Mouse (Mus musculus) heart, embryonic 15.5 days (tissue): ENCODE data around the gene E030030I06Rik. TPM values are rescaled to one million over a fixed set of nuclear protein-coding genes. Genes with fewer than 3 reads are reported as not detected.
"Not testable (repeated sequence)": the region's sequence is repeated elsewhere in the genome, so short reads cannot be mapped to it uniquely, and the experiment has no call there.

Experiments used
- ATAC-seq: fragments of 200-750 bp; cut with Nextera tagmentation; replicated peaks from 2 replicates; pipeline ENCODE4 v1.8.0; 2017; ENCODE audit warnings: low read depth, moderate TSS enrichment; ENCODE audit not compliant: insufficient number of reproducible peaks, insufficient read depth, low FRiP score
- H3K27ac ChIP-seq: fragments of 300-500 bp; sonication (generic); 2 replicates; pipeline ENCODE4 v1.5.1; 2015; ENCODE audit warnings: mild to moderate bottlenecking, inconsistent platforms
- H3K27me3 ChIP-seq: fragments of 300-500 bp; sonication (generic); 2 replicates; pipeline ENCODE4 v1.6.1; 2015; ENCODE audit warnings: inconsistent platforms
- H3K36me3 ChIP-seq: fragments of 300-500 bp; sonication (generic); 2 replicates; pipeline ENCODE4 v1.6.1; 2015; ENCODE audit warnings: mild to moderate bottlenecking, inconsistent platforms
- H3K4me1 ChIP-seq: fragments of 300-500 bp; sonication (generic); replicated peaks from 2 replicates; pipeline ENCODE4 v1.6.1; 2015; ENCODE audit warnings: inconsistent platforms
- H3K4me2 ChIP-seq: fragments of 300-500 bp; sonication (generic); 2 replicates; pipeline ENCODE4 v1.6.1; 2015; ENCODE audit warnings: inconsistent platforms, mild to moderate bottlenecking, moderate library complexity
- H3K4me3 ChIP-seq: fragments of 300-500 bp; sonication (generic); 2 replicates; pipeline ENCODE4 v1.5.1; 2015; ENCODE audit warnings: mild to moderate bottlenecking, inconsistent platforms
- H3K9ac ChIP-seq: fragments of 300-500 bp; sonication (generic); 2 replicates; pipeline ENCODE4 v1.6.1; 2015; ENCODE audit warnings: mild to moderate bottlenecking, inconsistent platforms
- H3K9me3 ChIP-seq: fragments of 300-500 bp; sonication (generic); replicated peaks from 2 replicates; pipeline ENCODE4 v1.6.1; 2016; ENCODE audit warnings: inconsistent platforms
- WGBS: fragments of 180-500 bp; shearing (Covaris S2); methylation state at CpG from one replicate; pipeline ENCODE4 v1.1.7; 2015; ENCODE audit warnings: mixed read lengths; 5-methylcytosine and 5-hydroxymethylcytosine counted together
- polyA plus RNA-seq: library from polyadenylated mRNA; unstranded; fragments of >200 nt; fragmentation: Nextera tagmentation; extraction: Ambion mirVana; gene quantifications from 2 replicates; pipeline ENCODE4 v1.2.1, GENCODE M21; 2015

Gene E030030I06Rik
- polyA plus RNA-seq, result 10.1 and 11.0 TPM in 2 replicates

DNA sequence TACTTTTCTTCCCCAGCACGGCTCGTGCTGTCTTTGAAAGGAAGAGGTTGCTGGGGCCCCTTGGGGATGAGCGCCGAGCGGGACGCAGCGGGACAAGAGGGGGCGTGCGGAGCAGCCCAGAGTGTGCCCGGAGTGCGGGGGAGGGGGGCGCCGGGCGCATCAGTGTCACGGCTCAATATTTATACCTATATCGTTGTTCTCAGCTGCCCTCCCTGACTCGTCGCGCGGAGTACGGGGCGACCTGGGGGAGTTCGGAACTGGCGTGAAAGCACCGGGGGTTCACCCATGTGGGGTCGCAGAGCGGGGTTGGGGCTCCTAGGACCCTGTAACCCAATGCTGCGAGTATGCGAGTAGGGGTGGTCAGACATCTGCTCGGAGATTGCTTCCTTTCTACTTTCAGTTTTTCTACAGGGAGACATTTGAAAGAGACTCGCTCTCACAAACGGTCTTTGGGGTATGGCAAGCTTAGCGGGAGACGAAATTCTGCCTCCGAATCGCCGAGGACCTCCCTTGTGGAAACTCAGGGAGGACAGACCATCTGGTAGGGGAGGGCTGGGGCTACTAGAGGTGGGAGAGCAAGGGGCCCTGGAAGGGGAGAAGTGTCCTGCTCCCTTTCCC is at the start of gene E030030I06Rik:
Gene E030030I06Rik (minus strand): TSS at position 198 of the 618 bp plus-strand sequence.
- WGBS, result under 1% methylated on average over 37 of the region's 37 CpGs
- no peaks in the 10 kb centered on the region for H3K36me3 ChIP-seq
- peak within 1 kb of the TSS; percentile 99 for H3K4me2 ChIP-seq
- H3K27me3 ChIP-seq, result peaks cover 34% of the 10 kb centered on the region
- H3K27ac ChIP-seq, result peak within 1 kb of the TSS; percentile 45; the same call in 1 of the 2 replicates
- H3K9me3 ChIP-seq, result no peaks in the 10 kb centered on the region
- H3K4me1 ChIP-seq, result peaks cover 27% of the 10 kb centered on the region
- peak within 1 kb of the TSS; percentile 76 for H3K4me3 ChIP-seq
- peak; percentile 24; the same call in 1 of the 2 replicates for ATAC-seq
- peak within 1 kb of the TSS; percentile 72 for H3K9ac ChIP-seq

GRCm38 (mm10) chr10:22191035-22191434 is 42.0 kb upstream of the E030030I06Rik start:
- not testable (repeated sequence) for H3K4me1 ChIP-seq, H3K27ac ChIP-seq, H3K9ac ChIP-seq, H3K9me3 ChIP-seq, H3K4me2 ChIP-seq, H3K36me3 ChIP-seq, H3K4me3 ChIP-seq, H3K27me3 ChIP-seq
- ATAC-seq, result peak; percentile 31; the same call in 1 of the 2 replicates
- WGBS, result 2% methylated on average over 8 of the region's 10 CpGs

GRCm38 (mm10) chr10:22176515-22176914 is 27.4 kb upstream of the E030030I06Rik start:
- not testable (repeated sequence) for H3K36me3 ChIP-seq, H3K27me3 ChIP-seq, H3K9ac ChIP-seq, H3K27ac ChIP-seq, ATAC-seq, H3K4me2 ChIP-seq, H3K4me1 ChIP-seq, H3K9me3 ChIP-seq, H3K4me3 ChIP-seq
- 77% methylated on average over 2 of the region's 2 CpGs for WGBS

DNA sequence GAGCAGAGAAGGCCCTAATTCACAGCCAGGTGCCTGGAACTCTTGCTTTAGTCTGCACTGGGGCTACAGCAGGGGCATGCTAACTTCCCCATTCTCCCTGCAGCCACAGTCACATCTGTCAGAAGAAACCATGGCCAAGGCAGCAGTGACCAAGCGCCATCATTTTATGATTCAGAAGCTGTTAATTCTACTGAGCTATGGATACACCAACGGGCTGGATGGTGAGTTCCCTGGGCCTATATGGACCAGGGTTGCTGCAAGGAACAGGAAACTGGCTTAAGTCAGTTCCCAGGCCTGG is 25.1 kb upstream of the E030030I06Rik start:
- 70% methylated on average over 2 of the region's 2 CpGs for WGBS
- H3K4me2 ChIP-seq, H3K4me1 ChIP-seq, H3K9me3 ChIP-seq, H3K27me3 ChIP-seq, H3K27ac ChIP-seq, ATAC-seq, H3K36me3 ChIP-seq, H3K9ac ChIP-seq, H3K4me3 ChIP-seq: not testable (repeated sequence)

- ATAC-seq, result peak; percentile 55; the same call in 1 of the 2 replicates
- H3K36me3 ChIP-seq, H3K27me3 ChIP-seq, H3K4me1 ChIP-seq, H3K27ac ChIP-seq, H3K9ac ChIP-seq, H3K9me3 ChIP-seq: not testable (repeated sequence)
- 0 out of 2 replicates have a peak overlapping the region, but pooled peaks have one; percentile 19 for H3K4me3 ChIP-seq
- H3K4me2 ChIP-seq, result peak overlapping the region; percentile 48
- WGBS, result 13% methylated on average over 13 of the region's 17 CpGs
These were observed 24.5 kb upstream of the E030030I06Rik start for GRCm38 (mm10) chr10:22173335-22174189.

GRCm38 (mm10) chr10:22172431-22173334 is 23.6 kb upstream of the E030030I06Rik start:
- not testable (repeated sequence) for H3K4me1 ChIP-seq, H3K9me3 ChIP-seq, H3K9ac ChIP-seq, ATAC-seq, H3K36me3 ChIP-seq, H3K27me3 ChIP-seq, H3K27ac ChIP-seq
- WGBS, result 43% methylated on average over 5 of the region's 5 CpGs
- Histone ChIP-seq H3K4me3 (0 out of 2 replicates have a peak overlapping the region, but pooled peaks have one; percentile 19), H3K4me2 (peak overlapping the region; percentile 48)

DNA sequence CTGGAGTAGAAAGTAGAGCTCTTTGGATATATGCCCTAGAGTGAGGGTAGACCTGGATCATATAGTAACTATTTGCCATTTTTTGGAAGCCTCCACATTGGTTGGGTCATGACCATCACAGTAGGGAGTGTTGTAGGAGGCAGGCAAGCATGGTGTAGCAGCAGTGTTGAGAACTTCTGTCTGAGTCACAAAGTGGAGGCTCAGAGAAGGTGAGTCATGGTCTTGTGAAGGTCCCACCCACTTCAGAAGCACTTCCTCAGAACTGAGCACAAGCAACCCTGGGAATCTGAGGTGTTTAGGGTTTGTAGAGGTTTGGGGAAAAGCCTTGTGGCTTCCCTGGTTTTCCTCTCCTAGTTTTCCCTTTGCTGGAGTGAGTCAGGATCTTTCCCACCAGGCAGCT is 20.0 kb upstream of the E030030I06Rik start:
- not testable (repeated sequence) for H3K9ac ChIP-seq, ATAC-seq, H3K4me2 ChIP-seq, H3K27me3 ChIP-seq, H3K4me1 ChIP-seq, H3K27ac ChIP-seq, H3K9me3 ChIP-seq, H3K36me3 ChIP-seq, H3K4me3 ChIP-seq

DNA sequence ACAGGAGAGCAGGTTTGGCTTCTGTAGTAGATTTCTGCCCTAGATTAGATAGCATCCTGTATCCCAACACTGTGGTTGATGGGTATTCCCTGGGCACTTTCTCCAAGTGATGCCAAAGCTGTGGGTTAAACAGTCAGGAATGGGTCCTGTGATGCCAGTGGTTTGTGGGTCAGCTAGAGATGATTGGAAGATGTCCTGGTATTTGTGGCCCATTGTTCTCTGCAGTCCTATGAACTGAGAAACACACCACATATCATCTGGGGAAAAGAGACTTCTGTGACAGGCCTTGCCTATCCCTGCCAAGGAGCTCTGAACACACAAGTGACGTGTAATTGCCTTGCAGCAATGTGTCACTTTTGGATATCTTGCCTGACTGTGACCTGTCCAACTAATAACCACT is 18.0 kb upstream of the E030030I06Rik start:
- not testable (repeated sequence) for H3K4me2 ChIP-seq, H3K27ac ChIP-seq, H3K36me3 ChIP-seq, H3K4me3 ChIP-seq, H3K9me3 ChIP-seq, H3K4me1 ChIP-seq, H3K27me3 ChIP-seq, H3K9ac ChIP-seq, ATAC-seq
- 79% methylated on average over 1 of the region's 1 CpGs for WGBS

- not testable (repeated sequence) for H3K4me1 ChIP-seq, H3K27ac ChIP-seq, H3K4me2 ChIP-seq, ATAC-seq, H3K9me3 ChIP-seq, H3K36me3 ChIP-seq, H3K4me3 ChIP-seq, H3K27me3 ChIP-seq, H3K9ac ChIP-seq
- 43% methylated on average over 2 of the region's 2 CpGs for WGBS
These were observed 17.0 kb upstream of the E030030I06Rik start for GRCm38 (mm10) chr10:22166025-22166424.

- H3K9me3 ChIP-seq, H3K27ac ChIP-seq, H3K4me3 ChIP-seq, H3K4me1 ChIP-seq, H3K9ac ChIP-seq, H3K36me3 ChIP-seq, ATAC-seq, H3K4me2 ChIP-seq: not testable (repeated sequence)
- WGBS, result 54% methylated on average over 5 of the region's 5 CpGs
- peaks cover 11% of the 10 kb centered on the region for H3K27me3 ChIP-seq
These were observed 16.4 kb upstream of the E030030I06Rik start for GRCm38 (mm10) chr10:22165328-22166003.
